28 mouse cellular contexts compared by ENCODE assay signal in the genomic region with DNA sequence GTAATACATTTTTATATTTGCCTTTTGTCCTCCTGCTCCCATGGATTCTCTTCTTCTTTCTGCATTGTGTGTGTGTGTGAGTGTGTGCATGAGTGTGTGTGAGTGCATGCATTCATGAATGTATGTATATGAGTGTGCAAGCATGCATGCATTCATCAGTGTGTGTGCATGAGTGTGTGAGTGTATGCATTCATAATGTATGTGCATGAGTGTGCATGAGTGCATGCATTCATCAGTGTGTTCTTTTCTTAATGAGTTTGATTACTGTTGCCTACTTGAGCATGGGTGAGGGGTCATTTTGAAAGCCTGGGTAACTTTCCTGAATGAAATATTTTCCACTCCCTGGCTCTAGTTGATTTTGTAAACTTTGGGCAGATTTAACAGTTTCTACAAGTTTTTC. TPM values are rescaled to one million over a fixed set of nuclear protein-coding genes. Genes with fewer than 3 reads are reported as not detected.
DNase-seq lines count a peak whose midpoint lies in the region; ATAC-seq lines count a peak whose summit lies in the region.
"Had no signal": no experiment of that assay in that cellular context is flagged by ENCODE, and none has a peak within 500 bp of the region (broad histone marks: within the 10 kb centered on the region; RNA-seq: fewer than 3 reads in every experiment).

No protein-coding gene starts in this region.

- peaks cover 8% of the 10 kb centered on the region for H3K27me3 ChIP-seq in megakaryocyte, embryonic 14.5 days (replicated peaks)
- H3K27me3 ChIP-seq in forebrain, embryonic 11.5 days (ENCODE audit: control insufficient read depth, insufficient read depth, low read length): no peaks in the 10 kb centered on the region
- no peaks in the 10 kb centered on the region for H3K27me3 ChIP-seq in forebrain, embryonic 16.5 days (replicated peaks; ENCODE audit: control insufficient read depth, insufficient read depth, low read length)
- no peaks in the 10 kb centered on the region for H3K27me3 ChIP-seq in neural tube, embryonic 13.5 days
- H3K27me3 ChIP-seq: embryonic facial prominence, embryonic 12.5 days; heart, embryonic 13.5 days; liver, embryonic 12.5 days had no signal

- no peak for DNase-seq in forebrain, embryonic 11.5 days (ENCODE audit: low spot score)
- no peak for DNase-seq in gastrocnemius, adult 8-10 months (ENCODE audit: low spot score in 2 of 2)
- no peak for DNase-seq in cerebellum, adult 9-11 months
- DNase-seq: cerebellum, adult 9-10 months; embryo, embryonic 11 days; gastrocnemius, postnatal 36 days; heart, postnatal 10 days; kidney, adult 2 months; layer of hippocampus, postnatal 36 days; liver, postnatal 0 days had no signal

- H3K9ac ChIP-seq in forebrain, embryonic 11.5 days (ENCODE audit: low read length): no peak overlapping the region
- no peak overlapping the region for H3K9ac ChIP-seq in forebrain, embryonic 16.5 days (replicated peaks; ENCODE audit: low read depth, low read length)
- no peak overlapping the region for H3K9ac ChIP-seq in neural tube, embryonic 13.5 days
- H3K9ac ChIP-seq: embryonic facial prominence, embryonic 12.5 days; heart, embryonic 13.5 days; hindbrain, embryonic 14.5 days; liver, embryonic 12.5 days; liver, postnatal 0 days had no signal

- H3K9me3 ChIP-seq in megakaryocyte, embryonic 14.5 days: no peaks in the 10 kb centered on the region
- H3K9me3 ChIP-seq in forebrain, embryonic 11.5 days (ENCODE audit: control insufficient read depth, low read length): no peaks in the 10 kb centered on the region
- no peaks in the 10 kb centered on the region for H3K9me3 ChIP-seq in forebrain, embryonic 16.5 days (ENCODE audit: control insufficient read depth, low read length)
- H3K9me3 ChIP-seq in neural tube, embryonic 13.5 days: no peaks in the 10 kb centered on the region
- H3K9me3 ChIP-seq: embryonic facial prominence, embryonic 12.5 days; G1E; heart, embryonic 13.5 days; liver, embryonic 12.5 days had no signal

- H3K4me1 ChIP-seq in megakaryocyte, embryonic 14.5 days: peaks cover 16% of the 10 kb centered on the region
- peaks cover 5% of the 10 kb centered on the region; the same call in 1 of the 2 replicates for H3K4me1 ChIP-seq in forebrain, embryonic 11.5 days (replicated peaks; ENCODE audit: control insufficient read depth, insufficient read depth, low read length)
- peaks cover 11% of the 10 kb centered on the region for H3K4me1 ChIP-seq in forebrain, embryonic 16.5 days (replicated peaks; ENCODE audit: control insufficient read depth, insufficient read depth, low read length)
- H3K4me1 ChIP-seq in neural tube, embryonic 13.5 days (replicated peaks): peaks cover 10% of the 10 kb centered on the region; the same call in 1 of the 2 replicates
- H3K4me1 ChIP-seq: embryonic facial prominence, embryonic 12.5 days; heart, embryonic 13.5 days; liver, embryonic 12.5 days had no signal

- peak overlapping the region; percentile 35; the same call in 1 of the 2 replicates for H3K4me2 ChIP-seq in forebrain, embryonic 11.5 days (ENCODE audit: low read depth, low read length, severe bottlenecking)
- peak overlapping the region; percentile 31; the same call in 1 of the 2 replicates for H3K4me2 ChIP-seq in forebrain, embryonic 16.5 days (ENCODE audit: low read length)
- H3K4me2 ChIP-seq in neural tube, embryonic 13.5 days: no peak overlapping the region
- H3K4me2 ChIP-seq: embryonic facial prominence, embryonic 12.5 days; heart, embryonic 13.5 days; hindbrain, embryonic 14.5 days; liver, embryonic 12.5 days had no signal

- H3K27ac ChIP-seq in forebrain, embryonic 11.5 days (ENCODE audit: low read depth, low read length): no peak overlapping the region
- peak overlapping the region; percentile 14; the same call in 1 of the 2 replicates for H3K27ac ChIP-seq in forebrain, embryonic 16.5 days (ENCODE audit: low read length)
- H3K27ac ChIP-seq in neural tube, embryonic 13.5 days (replicated peaks): no peak overlapping the region
- H3K27ac ChIP-seq: embryonic facial prominence, embryonic 12.5 days; heart, embryonic 13.5 days; hindbrain, embryonic 14.5 days; kidney, postnatal 0 days; liver, embryonic 12.5 days had no signal

- peak overlapping the region; percentile 8 for H3K4me3 ChIP-seq in megakaryocyte, embryonic 14.5 days (replicated peaks)
- no peak overlapping the region for H3K4me3 ChIP-seq in forebrain, embryonic 11.5 days (ENCODE audit: low read depth, low read length)
- H3K4me3 ChIP-seq in forebrain, embryonic 16.5 days (replicated peaks; ENCODE audit: low read length): no peak overlapping the region
- no peak overlapping the region for H3K4me3 ChIP-seq in neural tube, embryonic 13.5 days
- H3K4me3 ChIP-seq: embryonic facial prominence, embryonic 12.5 days; heart, embryonic 13.5 days; liver, embryonic 12.5 days had no signal

- H3K36me3 ChIP-seq in megakaryocyte, embryonic 14.5 days (replicated peaks; ENCODE audit: low read length): no peaks in the 10 kb centered on the region
- no peaks in the 10 kb centered on the region for H3K36me3 ChIP-seq in forebrain, embryonic 11.5 days (ENCODE audit: control insufficient read depth, insufficient read depth, low read length)
- no peaks in the 10 kb centered on the region for H3K36me3 ChIP-seq in forebrain, embryonic 16.5 days (ENCODE audit: control insufficient read depth, insufficient read depth)
- H3K36me3 ChIP-seq in neural tube, embryonic 13.5 days: no peaks in the 10 kb centered on the region
- H3K36me3 ChIP-seq: embryonic facial prominence, embryonic 12.5 days; G1E; heart, embryonic 13.5 days; liver, embryonic 12.5 days had no signal

- no peak for ATAC-seq in megakaryocyte, adult 5-6 weeks (ENCODE audit: poor library complexity, severe bottlenecking)
- peak; percentile 68 for ATAC-seq in forebrain, embryonic 11.5 days (replicated peaks; ENCODE audit: low FRiP score)
- ATAC-seq in forebrain, embryonic 16.5 days: peak; percentile 55
- peak; percentile 32; the same call in 1 of the 2 replicates for ATAC-seq in neural tube, embryonic 13.5 days (ENCODE audit: low read depth)
- ATAC-seq in granulocyte monocyte progenitor cell, adult 5-6 weeks (replicated peaks; ENCODE audit: poor library complexity, severe bottlenecking): no peak
- ATAC-seq: liver, embryonic 12.5 days; liver, postnatal 0 days had no signal

RNA-seq across cellular contexts. Expression of a gene that starts 44.3 kb away (rescaled TPM):
- polyA plus RNA-seq in megakaryocyte, embryonic 14.5 days (2012; ENCODE audit: insufficient read depth, low replicate concordance): not detected in 2 replicates
- total RNA-seq in megakaryocyte, adult 5-6 weeks (2015): 0.41 TPM in 1 of 2 replicates, not detected in the other
- not detected in 2 replicates for total RNA-seq in megakaryocyte, adult 5-6 weeks (2017)
- not detected in 2 replicates for polyA plus RNA-seq in forebrain, embryonic 11.5 days (2014; fragmentation: Nextera tagmentation; extraction: Ambion mirVana)
- polyA plus RNA-seq in forebrain, embryonic 16.5 days (2015; fragmentation: Nextera tagmentation; extraction: Ambion mirVana): not detected in 2 replicates
- polyA plus RNA-seq in neural tube, embryonic 13.5 days (2015; fragmentation: Nextera tagmentation; extraction: Ambion mirVana): not detected in 2 replicates
- not detected for total RNA-seq in gastrocnemius, adult 8-10 months (2022)
- not detected in 2 replicates for total RNA-seq in granulocyte monocyte progenitor cell, adult 5-6 weeks (2014; fragmentation: Nextera tagmentation)
- not detected in 2 replicates for total RNA-seq in granulocyte monocyte progenitor cell, adult 5-6 weeks (2017)
- total RNA-seq: adrenal gland, adult 8-10 months; G1E; gastrocnemius, postnatal 36 days; heart, adult 8-10 months; heart, postnatal 10 days; hematopoietic stem cell, adult 5-6 weeks; layer of hippocampus, postnatal 36 days; left cerebral cortex, postnatal 4 days had no signal
- polyA plus RNA-seq: embryonic facial prominence, embryonic 12.5 days; G1E; heart, embryonic 13.5 days; hindbrain, embryonic 14.5 days; kidney, adult 2 months; limb, embryonic 14.5 days; liver, embryonic 12.5 days; liver, postnatal 0 days; neural tube, embryonic 14.5 days; thymus, adult 2 months had no signal

RNA-seq across cellular contexts. Expression of a gene that starts 51.0 kb away (rescaled TPM):
- 4.2 and 5.1 TPM in 2 replicates for polyA plus RNA-seq in megakaryocyte, embryonic 14.5 days (2012; ENCODE audit: insufficient read depth, low replicate concordance)
- 65.3 and 67.4 TPM in 2 replicates for total RNA-seq in megakaryocyte, adult 5-6 weeks (2015)
- total RNA-seq in megakaryocyte, adult 5-6 weeks (2017): 49.2 and 50.2 TPM in 2 replicates
- polyA plus RNA-seq in forebrain, embryonic 11.5 days (2014; fragmentation: Nextera tagmentation; extraction: Ambion mirVana): 54.6 and 55.7 TPM in 2 replicates
- 36.8 and 41.9 TPM in 2 replicates for polyA plus RNA-seq in forebrain, embryonic 16.5 days (2015; fragmentation: Nextera tagmentation; extraction: Ambion mirVana)
- polyA plus RNA-seq in neural tube, embryonic 13.5 days (2015; fragmentation: Nextera tagmentation; extraction: Ambion mirVana): 31.8 and 35.0 TPM in 2 replicates
- total RNA-seq in gastrocnemius, adult 8-10 months (2022): 100 to 1,000 TPM; 121 to 151 (median 135) TPM
- total RNA-seq in granulocyte monocyte progenitor cell, adult 5-6 weeks (2014; fragmentation: Nextera tagmentation): 51.9 and 55.0 TPM in 2 replicates
- total RNA-seq in granulocyte monocyte progenitor cell, adult 5-6 weeks (2017): 59.9 and 61.4 TPM in 2 replicates

Comparison
In these comparisons a context has a peak if more than half of its experiments do, and no peak if none do; other contexts are left out.
1. ATAC-seq: peak in forebrain, embryonic 11.5 days (single experiment), forebrain, embryonic 16.5 days (single experiment) and neural tube, embryonic 13.5 days (single experiment); none in megakaryocyte, adult 5-6 weeks (single experiment) and granulocyte monocyte progenitor cell, adult 5-6 weeks (single experiment).